Mouse (Mus musculus) ovary, adult 18-20 months (tissue): ENCODE data around the gene Usp6nl.

Source experiments
- DNase-seq: peaks from one replicate; pipeline ENCODE4 v3.0.0; 2022; ENCODE audit warnings: low spot score, mixed read lengths

Usp6nl gene

DNA sequence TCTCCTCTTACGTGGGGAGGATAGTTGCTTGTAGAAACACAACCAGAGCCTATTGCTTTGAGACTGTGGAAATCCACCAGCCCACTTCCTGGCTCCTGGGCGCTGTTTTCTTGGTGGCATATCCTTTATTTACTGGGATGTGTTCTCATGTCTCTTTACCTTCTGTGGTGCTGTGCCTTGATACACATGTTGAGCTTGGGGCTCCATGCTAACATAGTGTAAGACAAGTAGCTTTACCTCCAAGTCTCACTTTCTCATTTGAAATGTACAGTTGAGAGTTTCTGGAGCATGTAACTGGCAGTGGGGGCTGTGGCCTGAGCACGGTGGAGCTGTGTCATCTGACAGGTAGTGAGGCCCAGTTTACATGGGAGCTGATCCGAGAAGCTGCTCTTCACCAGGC lies 54.5 kb downstream of the Usp6nl start:
- DNase-seq = no peak

DNA sequence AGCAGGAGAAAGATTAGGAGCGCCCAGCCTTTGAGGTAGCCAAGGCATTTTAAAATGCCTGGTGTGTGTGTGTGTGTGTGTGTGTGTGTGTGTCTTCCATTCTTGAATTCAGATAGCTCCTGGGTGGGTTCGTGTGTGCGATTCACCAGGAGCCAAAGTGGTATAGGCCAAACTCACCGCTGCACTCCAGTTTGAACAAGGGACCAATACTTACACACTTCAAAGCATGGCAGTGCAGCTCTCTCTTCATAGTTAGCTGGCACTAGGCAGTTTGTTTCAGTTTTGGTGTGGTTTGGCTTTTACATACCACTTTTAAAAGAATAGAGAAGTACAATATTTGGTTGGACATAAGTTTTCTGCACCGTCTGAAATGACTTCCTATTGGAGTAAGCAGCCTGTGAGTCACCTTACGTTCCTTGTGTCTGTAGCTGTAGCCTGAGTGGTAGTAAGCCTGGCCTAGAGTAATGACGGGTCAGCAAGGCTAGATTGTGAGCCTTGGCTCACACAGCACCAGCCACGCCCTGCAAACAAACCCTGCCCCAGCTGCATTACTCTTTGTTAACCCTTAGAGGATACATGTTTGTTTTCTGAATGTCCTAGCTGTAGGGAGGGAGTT lies 56.2 kb downstream of the Usp6nl start:
- DNase-seq = no peak

DNA sequence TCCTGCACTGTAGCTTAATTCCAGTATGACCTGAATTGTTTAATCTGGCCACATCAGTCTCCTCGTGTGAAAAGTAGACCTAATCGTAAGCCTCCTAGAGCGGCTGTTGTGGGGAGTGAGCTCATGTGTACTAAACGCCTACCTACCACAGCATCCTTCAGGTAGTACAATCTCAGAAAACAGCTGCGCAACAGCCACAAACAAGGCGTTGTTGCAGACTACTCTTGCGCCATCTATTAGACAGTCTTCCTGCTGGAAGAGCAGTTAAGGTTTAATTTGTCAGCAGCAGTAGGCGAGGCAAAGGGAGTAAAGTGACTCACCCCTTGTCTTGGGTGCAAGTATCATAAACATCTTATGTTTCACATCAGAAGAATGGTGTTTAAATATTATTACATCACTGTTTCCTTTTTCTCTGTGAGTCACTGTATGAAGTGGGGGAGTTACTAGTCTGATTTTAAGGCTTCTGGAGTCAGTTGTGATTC lies 57.3 kb downstream of the Usp6nl start:
- DNase-seq = no peak

DNA sequence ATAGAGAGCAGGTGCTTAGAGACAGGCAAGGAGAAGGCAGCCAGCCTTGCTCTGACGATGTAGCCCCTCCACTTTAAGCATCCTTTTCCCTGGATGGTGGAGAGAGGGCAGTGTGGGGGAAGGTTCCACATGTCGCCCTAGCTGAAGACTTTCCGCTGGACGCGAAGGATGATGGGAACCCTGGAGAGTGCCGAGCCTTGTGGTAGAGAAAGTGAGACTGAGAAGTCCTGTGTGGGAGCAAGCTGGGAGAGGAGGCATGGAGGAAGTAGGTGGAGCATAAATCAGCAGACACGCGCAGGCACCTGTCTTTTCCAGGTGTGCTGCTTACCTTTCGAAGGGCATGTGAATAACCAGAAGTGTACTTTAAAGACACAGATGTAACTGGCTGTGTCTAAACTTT lies 57.9 kb downstream of the Usp6nl start:
- DNase-seq = no peak

DNA sequence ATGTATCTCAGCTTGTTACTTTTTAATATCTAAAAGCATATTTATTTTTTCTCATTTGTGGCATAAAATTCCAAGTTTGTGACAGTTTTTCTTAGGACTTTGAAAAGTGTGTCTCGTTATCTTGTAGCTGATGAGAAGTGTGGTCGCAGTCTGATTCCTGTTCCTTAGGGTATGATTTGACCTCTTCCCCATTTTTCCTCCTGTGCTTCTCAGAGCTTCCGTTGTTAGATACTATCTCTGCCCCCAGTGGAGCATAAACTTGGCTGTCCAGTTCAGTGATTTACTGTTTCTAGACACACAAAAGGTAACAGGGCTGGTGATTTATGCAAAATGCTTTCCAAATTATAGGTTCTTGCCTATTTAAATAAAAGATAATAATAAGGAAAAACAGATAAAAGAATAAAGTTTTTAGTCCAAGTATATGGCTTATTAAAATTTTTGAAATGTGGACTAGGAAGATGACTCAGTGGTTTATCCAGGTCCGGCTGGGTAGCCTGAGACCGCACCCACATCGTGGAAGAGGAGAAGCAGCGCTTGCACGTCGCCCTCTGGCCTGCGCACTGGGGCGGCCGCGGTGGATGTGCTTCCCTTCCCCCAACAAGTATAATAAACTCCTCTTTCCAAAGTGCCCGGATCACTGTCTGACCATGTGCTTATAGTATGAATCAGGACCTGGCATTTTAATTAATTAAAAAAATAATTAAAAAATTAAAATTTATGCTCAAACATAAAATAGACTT lies 62.1 kb downstream of the Usp6nl start:
- no peak for DNase-seq

DNA sequence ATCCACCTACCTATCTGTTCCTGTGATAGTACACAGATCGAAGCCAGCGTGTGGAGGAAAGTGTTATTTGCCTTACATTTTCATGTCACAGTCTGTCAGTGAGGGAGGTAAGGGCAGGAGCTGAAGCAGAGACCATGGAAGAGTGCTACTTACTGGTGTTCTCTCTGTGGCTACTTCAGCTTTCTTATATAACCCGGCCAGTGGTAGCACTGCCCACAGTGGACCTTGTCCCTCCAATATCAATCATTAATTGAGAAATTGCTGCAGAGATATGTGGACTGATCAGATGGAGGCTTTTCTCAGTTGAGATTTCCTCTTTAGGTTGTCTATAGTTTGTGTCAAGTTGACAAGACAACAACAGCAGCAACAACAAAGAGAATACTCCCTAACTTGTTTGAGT lies 66.7 kb downstream of the Usp6nl start:
- DNase-seq = no peak

DNA sequence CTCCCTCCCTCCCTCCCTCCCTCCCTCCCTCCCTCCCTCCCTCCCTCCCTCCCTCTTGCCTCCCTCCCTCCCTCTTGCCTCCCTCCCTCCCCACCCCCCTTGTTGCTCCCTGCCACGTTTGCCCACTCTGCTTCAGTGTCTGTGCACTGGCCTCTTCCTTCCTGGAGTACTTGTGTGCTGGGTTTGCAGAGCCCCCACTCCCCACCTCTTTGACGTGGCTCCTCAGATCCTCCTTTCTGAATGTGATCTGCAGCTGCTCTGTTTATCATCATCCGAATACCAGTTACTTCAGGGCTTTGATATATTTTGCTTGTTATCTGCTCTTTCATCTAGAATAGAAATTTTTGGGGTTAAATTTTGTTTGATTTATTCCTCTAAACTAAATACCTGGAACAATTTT lies 68.8 kb downstream of the Usp6nl start:
- DNase-seq = no peak

DNA sequence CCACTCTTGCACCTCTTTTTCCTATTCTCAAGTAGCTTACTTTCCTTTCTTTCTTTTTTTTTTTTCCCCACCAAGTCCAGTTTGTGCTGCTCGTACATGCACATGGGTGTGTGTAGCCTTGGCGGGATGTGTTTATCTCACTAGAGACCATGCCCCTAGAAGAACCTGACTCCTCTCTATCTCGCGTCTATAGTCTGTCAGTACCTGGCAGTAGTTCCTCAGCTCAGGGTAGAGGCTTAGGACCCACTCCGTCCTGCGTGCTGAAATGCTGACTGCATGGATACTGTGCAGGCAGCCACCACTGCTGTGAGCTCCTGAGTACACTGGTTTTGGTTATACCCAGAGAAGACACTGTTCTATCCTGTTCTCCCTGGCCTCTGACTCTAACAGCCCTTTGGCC lies 69.5 kb downstream of the Usp6nl start:
- DNase-seq = no peak

DNA sequence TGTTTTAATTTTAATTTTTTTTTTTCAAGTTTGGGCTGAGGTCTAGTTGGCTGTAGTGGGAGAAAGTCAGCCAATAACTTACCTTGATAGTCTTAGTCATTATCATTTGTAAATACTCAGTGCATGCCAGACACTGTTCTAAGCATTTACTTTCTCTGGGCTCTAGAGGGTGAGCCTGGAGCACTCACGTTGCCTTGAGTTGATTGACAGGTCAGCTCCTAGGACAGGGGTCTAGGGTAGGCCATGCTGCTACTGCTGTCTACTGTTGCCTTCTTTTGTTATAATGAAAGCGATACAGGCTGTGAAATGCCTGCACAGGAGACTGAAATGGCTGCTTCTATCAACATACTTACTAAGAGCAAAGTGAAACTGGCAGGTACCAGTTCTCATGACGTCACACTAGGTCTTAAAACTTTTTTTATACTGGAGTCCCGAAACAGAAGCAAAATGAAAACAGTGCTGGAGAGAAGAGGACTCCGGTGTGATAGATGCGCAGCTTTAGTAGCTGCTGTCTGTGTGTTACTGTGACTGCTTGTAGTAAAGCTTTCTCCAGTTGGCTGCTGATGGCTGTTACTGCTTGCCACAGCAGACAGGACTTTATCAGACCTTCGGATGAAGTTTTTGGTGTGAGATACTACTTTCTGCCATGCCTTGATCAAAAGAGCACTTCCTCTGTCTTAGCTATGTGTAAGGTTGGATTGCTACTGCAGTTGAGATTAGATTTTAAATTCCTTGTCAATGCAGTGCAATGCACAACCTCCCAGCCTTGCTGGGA lies 73.6 kb downstream of the Usp6nl start:
- DNase-seq = no peak

DNA sequence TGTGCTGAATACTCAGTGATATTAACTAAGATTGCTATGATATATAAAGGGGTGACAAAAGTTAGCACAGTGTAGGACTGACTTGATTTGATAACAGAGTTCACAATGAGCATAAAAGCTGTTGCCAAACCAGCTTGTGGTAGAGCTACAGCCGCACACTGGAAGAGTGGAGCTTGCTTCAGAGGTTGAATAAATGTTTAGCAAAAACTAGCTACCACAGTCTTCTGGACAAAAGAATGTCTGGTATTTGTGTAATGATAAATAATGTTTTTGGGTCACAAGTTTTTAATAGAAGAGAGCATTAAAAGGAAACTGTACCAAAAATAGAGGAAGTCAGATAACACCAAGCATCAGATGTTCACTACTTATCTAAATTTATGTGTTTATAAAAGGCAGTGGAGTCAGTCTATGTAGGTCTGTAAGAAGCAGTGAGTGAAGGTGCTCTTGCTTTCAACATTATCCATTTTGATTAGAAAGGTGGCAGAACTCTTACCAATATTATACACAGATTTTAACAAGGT lies 74.2 kb downstream of the Usp6nl start:
- DNase-seq = no peak

DNA sequence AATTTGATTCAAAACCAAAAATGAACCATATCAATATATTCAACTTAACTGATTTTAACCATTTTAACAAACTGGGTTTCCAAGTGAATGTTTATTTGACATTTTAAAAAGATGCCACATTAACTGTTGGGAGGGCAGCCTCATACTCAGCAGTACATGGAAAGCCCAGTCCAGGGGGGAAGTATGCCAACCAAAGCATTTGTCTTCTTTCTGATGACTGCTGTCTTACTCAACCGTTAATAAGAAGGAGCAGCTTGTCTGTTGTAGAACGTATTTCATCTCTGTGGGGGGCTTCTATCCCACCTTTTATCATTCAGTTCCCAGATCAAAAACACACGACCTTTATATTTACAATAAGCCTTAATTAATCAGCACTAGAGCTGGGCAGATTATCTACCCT lies 74.7 kb downstream of the Usp6nl start:
- DNase-seq = no peak

DNA sequence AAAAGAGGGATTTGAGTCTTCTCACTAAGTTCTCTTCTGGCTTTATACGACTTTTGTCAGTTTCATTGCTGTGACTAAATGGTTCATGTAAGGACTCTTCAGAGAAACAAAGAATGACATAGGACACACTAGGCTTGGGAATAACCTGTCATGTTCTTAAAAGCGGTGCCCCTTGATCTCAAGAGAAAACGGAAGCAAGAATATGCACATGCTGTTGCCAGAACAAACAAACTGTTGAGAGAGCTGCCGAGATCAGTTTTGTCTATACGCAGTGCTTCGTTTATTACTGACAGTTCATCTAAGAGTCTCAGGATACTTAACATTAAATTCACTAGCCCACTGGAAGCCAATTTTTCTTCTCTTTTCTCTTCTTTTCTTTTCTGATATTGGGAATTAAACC lies 76.4 kb downstream of the Usp6nl start:
- no peak for DNase-seq

DNA sequence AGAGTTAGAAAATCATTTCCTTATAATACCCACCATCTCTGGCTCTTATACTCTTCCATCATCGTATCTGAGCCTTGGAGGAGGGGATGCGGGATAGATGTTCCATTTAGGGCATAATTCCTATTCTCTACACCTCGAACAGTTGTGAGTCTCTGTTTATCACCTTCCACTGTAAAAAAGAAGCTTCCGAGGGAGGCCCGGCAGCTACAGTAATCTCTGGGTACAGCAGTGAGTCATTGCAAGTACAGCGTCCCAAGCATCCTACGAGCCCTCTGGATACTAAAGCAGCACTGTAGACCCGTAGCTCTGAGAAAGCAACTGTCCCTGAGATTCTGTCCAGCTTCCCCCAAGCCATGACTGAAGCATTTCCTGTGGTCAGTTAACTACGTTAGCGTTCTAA lies 78.6 kb downstream of the Usp6nl start:
- DNase-seq = no peak

DNA sequence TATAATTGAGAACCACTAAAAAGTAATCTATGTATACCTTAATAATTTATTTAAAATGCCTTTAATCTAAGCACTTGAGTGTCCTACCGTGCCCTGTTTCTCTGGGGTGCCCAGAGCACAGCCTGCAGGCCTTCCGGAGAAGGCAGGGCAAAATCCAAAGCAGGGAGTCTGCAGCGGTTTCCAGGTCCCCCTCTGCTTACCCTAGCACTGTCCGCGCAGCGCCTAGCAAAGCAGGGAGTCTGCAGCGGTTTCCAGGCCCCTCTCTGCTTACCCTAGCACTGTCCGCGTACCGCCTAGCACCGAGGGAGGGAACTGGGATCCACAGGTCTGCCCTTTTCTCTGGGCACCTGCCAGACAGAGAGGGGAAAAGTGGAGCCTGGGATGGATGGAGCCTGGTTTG lies 80.9 kb downstream of the Usp6nl start:
- DNase-seq = no peak

DNA sequence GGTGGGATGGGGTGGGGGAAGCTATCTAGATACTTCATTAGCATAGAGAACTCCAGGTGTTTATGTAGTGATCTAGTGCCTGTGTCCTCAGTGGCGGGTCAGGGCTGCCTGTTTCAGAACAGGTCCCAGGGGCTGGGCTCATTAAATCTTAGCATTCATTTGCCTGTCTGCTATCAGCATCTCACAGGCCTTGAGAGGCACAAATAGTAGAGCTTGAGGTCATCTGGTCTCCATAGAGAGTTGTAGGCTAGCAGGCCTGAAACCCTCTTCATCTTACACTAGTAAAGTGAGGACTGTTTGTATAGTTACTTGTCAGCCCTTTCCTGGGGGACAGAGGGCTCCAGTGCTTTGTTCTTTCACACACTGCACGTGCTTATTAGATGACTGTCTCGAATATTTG lies 81.5 kb downstream of the Usp6nl start:
- no peak for DNase-seq

DNA sequence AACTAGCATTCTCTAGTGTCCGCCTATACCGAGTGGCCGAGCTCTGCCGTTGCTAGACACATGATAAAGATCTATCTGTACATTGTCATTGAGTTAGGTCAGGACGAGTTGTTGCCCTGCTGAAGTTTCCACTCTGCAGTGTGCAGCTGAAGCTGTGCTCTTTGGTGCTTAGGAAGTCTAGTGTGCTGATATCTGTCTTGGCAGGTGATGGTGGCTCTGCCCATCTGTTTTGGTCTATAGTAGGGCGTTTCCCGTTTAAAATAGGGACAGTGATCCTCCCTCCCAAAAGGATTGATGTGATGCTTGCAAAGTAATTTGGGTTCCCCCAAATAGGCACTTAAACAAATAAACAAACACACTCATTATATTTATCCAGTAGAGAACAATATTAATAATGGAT lies 82.2 kb downstream of the Usp6nl start:
- DNase-seq = no peak

DNA sequence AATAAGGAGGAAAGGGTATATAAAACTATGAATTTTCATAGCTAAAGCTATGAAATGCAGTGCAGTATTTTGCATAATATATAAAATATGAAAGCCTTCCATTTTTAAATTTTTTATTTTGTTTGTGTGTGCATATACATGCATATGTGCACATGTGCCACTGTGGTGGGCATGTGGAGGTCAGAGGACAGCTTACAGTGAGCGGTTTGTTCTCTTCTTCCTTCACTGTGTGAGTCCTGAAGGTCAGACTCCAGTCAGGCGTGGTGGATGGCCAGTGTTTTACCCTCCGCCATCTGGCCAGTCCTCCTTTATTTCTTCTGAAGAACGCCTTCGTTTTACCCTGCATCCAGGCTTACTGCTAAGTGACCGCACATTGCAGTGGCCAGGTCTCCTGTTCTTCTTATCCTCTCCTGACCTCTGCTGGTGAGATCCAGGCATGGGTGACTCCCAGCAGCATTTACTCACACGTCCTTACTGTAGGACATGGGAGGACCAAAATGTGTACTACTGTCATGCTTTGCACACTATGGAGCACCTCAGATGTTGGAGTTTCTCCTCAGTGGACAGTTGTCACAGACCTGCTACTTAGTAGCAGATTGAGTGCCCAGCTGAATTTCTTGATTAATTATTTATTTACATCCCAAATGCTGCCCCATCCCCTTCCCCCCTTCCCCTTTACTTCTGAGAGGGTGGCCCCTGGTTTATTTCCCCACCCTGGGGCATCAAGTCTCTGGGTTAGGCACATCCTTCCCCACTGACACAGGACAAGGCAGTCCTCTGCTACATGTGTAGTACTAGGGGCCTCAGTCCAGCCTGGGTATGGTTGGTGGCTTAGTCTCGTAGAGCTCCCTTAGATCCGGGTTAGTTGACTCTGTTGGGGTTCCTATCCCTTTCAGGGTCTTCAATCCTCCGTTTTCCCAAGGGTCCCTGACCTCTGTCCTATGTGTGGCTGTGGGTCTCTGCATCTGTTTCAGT lies 82.9 kb downstream of the Usp6nl start:
- DNase-seq = peak; percentile 68

DNA sequence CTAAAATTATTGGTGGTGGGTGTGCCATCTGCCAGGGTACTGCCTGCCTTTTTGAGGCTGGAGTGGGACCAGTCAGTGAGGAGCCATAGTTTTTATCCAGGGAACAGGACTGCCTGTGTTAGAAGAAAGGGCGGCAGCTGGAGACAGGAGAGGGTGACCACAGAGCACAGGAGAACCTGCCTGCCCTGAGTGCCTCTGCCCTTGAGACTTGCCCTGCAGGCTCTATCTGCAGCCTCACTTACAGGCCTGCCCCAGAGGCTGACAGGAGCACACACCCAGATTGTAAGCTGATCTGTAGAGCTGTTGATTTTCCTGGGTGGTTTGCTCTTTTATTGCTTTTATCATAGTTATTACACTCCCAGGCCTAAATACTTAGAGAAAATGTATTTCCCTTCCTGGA lies 85.2 kb downstream of the Usp6nl start:
- no peak for DNase-seq

DNA sequence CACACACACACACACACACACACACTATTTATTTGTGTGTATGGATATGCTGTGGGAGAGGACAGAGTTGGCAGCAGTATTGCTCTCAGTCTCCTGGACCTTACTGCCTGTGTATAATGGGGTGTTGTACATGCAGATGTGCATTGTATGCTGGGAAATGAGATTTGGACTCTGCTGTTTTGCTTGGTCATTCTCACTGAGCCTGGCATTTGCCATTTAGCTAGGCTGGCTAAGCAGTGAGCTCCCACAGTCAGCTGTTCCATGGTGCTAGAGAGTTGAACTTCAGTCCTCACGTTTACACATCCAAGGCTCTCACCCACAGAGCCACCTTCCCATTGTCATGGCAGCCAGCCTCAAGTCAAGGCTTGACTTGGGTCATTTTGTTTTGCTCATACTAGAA lies 90.2 kb downstream of the Usp6nl start:
- no peak for DNase-seq

DNA sequence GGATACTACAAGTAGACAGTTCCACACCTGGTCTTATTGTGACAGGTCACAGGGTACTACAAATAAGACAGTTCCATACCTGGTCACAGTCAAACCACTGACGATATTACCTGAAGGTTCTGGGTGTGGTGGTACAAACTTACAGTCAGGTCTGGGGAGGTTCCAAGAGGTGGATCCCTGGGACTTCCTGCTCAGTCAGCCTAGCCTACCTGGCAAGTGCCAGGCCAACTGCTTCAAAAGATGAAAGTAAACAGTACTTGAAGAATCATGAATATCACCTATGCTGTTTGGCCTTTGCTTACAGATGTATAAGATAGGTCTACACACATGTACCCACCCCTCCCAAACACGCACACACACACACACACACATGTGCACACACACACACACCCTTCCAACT lies 91.3 kb downstream of the Usp6nl start:
- no peak for DNase-seq

DNA sequence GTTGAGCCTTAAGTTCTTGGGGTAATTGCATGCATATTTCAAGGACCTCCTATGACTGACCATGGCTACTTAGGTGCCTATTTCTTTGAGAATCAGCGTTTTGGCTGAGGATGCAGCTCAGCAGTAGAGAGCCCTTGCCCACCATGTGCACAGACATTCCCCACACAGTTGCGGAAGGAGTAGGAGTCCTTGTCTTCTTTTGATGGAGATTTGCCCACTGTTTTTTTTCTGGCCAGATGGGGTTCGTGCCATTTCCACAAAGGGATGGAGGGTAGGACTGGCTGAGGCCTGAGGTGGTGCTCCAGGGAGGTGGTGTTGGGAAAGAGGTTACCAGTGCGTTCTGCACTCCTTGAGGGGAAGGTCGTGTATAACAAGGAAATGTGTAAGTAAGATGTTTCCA lies 91.9 kb downstream of the Usp6nl start:
- no peak for DNase-seq

DNA sequence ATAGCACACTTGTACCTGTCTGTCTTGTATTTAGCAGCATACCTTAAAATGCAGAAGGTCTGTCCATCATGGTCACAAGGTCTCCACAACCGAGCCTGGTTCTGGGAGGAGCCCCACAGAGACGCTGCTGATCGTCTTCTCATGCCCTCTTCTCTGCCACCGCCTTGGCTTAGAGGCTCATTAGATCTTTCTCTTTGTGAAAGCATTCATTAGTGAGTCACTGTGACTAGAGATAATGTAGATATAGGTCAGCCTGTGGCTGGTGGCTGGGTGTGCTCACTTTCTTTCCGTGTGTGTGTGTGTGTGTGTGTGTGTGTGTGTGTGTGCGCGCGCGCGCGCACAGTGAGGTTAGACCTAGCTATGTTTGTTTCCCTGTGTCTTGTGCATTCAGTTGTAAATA lies 94.7 kb downstream of the Usp6nl start:
- no peak for DNase-seq
